Mouse (Mus musculus) neural tube, embryonic 12.5 days (tissue): ENCODE measurements around the gene Myo18b. TPM values are rescaled to one million over a fixed set of nuclear protein-coding genes. Genes with fewer than 3 reads are reported as not detected.

ENCODE experiments used
- ATAC-seq: fragments of 200-750 bp; cut with Nextera tagmentation; 2 replicates; pipeline ENCODE4 v1.8.0; 2017; ENCODE audit warnings: low read depth, mild to moderate bottlenecking, moderate TSS enrichment, moderate library complexity; ENCODE audit not compliant: low FRiP score
- H3K27ac ChIP-seq: fragments of 300-500 bp; sonication (generic); 2 replicates; pipeline ENCODE4 v1.5.1; 2016
- H3K27me3 ChIP-seq: fragments of 300-500 bp; sonication (generic); replicated peaks from 2 replicates; pipeline ENCODE4 v1.6.1; 2016; ENCODE audit warnings: mild to moderate bottlenecking
- H3K36me3 ChIP-seq: fragments of 300-500 bp; sonication (generic); 2 replicates; pipeline ENCODE4 v1.6.1; 2016; ENCODE audit warnings: mild to moderate bottlenecking
- H3K4me1 ChIP-seq: fragments of 300-500 bp; sonication (generic); 2 replicates; pipeline ENCODE4 v1.6.1; 2016
- H3K4me2 ChIP-seq: fragments of 300-500 bp; sonication (generic); replicated peaks from 2 replicates; pipeline ENCODE4 v1.6.1; 2016; ENCODE audit warnings: mild to moderate bottlenecking
- H3K4me3 ChIP-seq: fragments of 300-500 bp; sonication (generic); 2 replicates; pipeline ENCODE4 v1.5.1; 2016
- H3K9ac ChIP-seq: fragments of 300-500 bp; sonication (generic); 2 replicates; pipeline ENCODE4 v1.6.1; 2016; ENCODE audit warnings: mild to moderate bottlenecking
- H3K9me3 ChIP-seq: fragments of 300-500 bp; sonication (generic); 2 replicates; pipeline ENCODE4 v1.6.1; 2016; ENCODE audit warnings: mild to moderate bottlenecking
- WGBS: fragments of 180-500 bp; shearing (Covaris S2); methylation state at CpG from one replicate; pipeline ENCODE4 v1.1.7; 2016; 5-methylcytosine and 5-hydroxymethylcytosine counted together
- polyA plus RNA-seq: library from polyadenylated mRNA; unstranded; fragments of >200 nt; fragmentation: Nextera tagmentation; extraction: Ambion mirVana; gene quantifications from 2 replicates; pipeline ENCODE4 v1.2.1, GENCODE M21; 2016

Gene Myo18b
- polyA plus RNA-seq, 1 experiment from 2014 or later = 1.3 TPM

GRCm38 (mm10) chr5:112841850-112842249, 54.3 kb downstream of the Myo18b start:
- Histone ChIP-seq H3K9me3 (no peaks in the 10 kb centered on the region), H3K4me2 (no peak overlapping the region), H3K27me3 (no peaks in the 10 kb centered on the region), H3K4me3 (no peak overlapping the region), H3K4me1 (peaks cover 19% of the 10 kb centered on the region), H3K27ac (no peak overlapping the region), H3K9ac (no peak overlapping the region), H3K36me3 (no peaks in the 10 kb centered on the region)
- WGBS = 55% methylated on average over 6 of the region's 6 CpGs
- no peak for ATAC-seq

GRCm38 (mm10) chr5:112834896-112835295, 61.3 kb downstream of the Myo18b start:
- Histone ChIP-seq H3K27me3 (no peaks in the 10 kb centered on the region), H3K9me3 (no peaks in the 10 kb centered on the region), H3K27ac (no peak overlapping the region), H3K4me1 (no peaks in the 10 kb centered on the region), H3K4me2 (no peak overlapping the region), H3K9ac (no peak overlapping the region), H3K36me3 (no peaks in the 10 kb centered on the region), H3K4me3 (no peak overlapping the region)
- ATAC-seq = no peak

GRCm38 (mm10) chr5:112833866-112834265, 62.3 kb downstream of the Myo18b start:
- no peak for ATAC-seq
- 76% methylated on average over 11 of the region's 11 CpGs for WGBS
- H3K27ac ChIP-seq = no peak overlapping the region

GRCm38 (mm10) chr5:112825091-112825794, 70.9 kb downstream of the Myo18b start:
- H3K4me3 ChIP-seq = no peak overlapping the region
- 45% methylated on average over 12 of the region's 12 CpGs for WGBS
- H3K4me1 ChIP-seq = peaks cover 6% of the 10 kb centered on the region; the same call in 1 of the 2 replicates
- H3K9ac ChIP-seq = no peak overlapping the region
- no peak overlapping the region for H3K4me2 ChIP-seq
- H3K27ac ChIP-seq = no peak overlapping the region
- H3K27me3 ChIP-seq = peaks cover 3% of the 10 kb centered on the region; the same call in 1 of the 2 replicates
- ATAC-seq = peak; percentile 68; the same call in 1 of the 2 replicates
- no peaks in the 10 kb centered on the region for H3K9me3 ChIP-seq
- H3K36me3 ChIP-seq = no peaks in the 10 kb centered on the region

More at GRCm38 (mm10) chr5:112833866-112834265, 62.3 kb downstream of the Myo18b start:
- no peak overlapping the region for H3K4me2 ChIP-seq
- H3K4me3 ChIP-seq = no peak overlapping the region
- H3K9me3 ChIP-seq = no peaks in the 10 kb centered on the region
- no peaks in the 10 kb centered on the region for H3K27me3 ChIP-seq
- H3K36me3 ChIP-seq = no peaks in the 10 kb centered on the region
- H3K9ac ChIP-seq = no peak overlapping the region
- no peaks in the 10 kb centered on the region for H3K4me1 ChIP-seq

- Histone ChIP-seq H3K27me3 (peaks cover 3% of the 10 kb centered on the region; the same call in 1 of the 2 replicates), H3K4me1 (peaks cover 8% of the 10 kb centered on the region; the same call in 1 of the 2 replicates), H3K9ac (no peak overlapping the region), H3K4me3 (no peak overlapping the region), H3K9me3 (no peaks in the 10 kb centered on the region), H3K36me3 (no peaks in the 10 kb centered on the region), H3K4me2 (no peak overlapping the region), H3K27ac (no peak overlapping the region)
- 42% methylated on average over 13 of the region's 13 CpGs for WGBS
- ATAC-seq = no peak; the same call in 1 of the 2 replicates
Observed at GRCm38 (mm10) chr5:112824376-112824775, 71.8 kb downstream of the Myo18b start.

- H3K4me2 ChIP-seq = no peak overlapping the region
- no peak overlapping the region for H3K4me3 ChIP-seq
- H3K27ac ChIP-seq = no peak overlapping the region
- no peaks in the 10 kb centered on the region for H3K9me3 ChIP-seq
- WGBS = 63% methylated on average over 3 of the region's 3 CpGs
- H3K36me3 ChIP-seq = no peaks in the 10 kb centered on the region
- H3K9ac ChIP-seq = no peak overlapping the region
- peaks cover 8% of the 10 kb centered on the region; the same call in 1 of the 2 replicates for H3K4me1 ChIP-seq
- peaks cover 6% of the 10 kb centered on the region; the same call in 1 of the 2 replicates for H3K27me3 ChIP-seq
- ATAC-seq = no peak
Observed at GRCm38 (mm10) chr5:112822426-112822825, 73.7 kb downstream of the Myo18b start.

- no peaks in the 10 kb centered on the region for H3K9me3 ChIP-seq
- H3K4me3 ChIP-seq = no peak overlapping the region
- H3K4me2 ChIP-seq = no peak overlapping the region
- peaks cover 9% of the 10 kb centered on the region; the same call in 1 of the 2 replicates for H3K27me3 ChIP-seq
- WGBS = 76% methylated on average over 7 of the region's 7 CpGs
- H3K4me1 ChIP-seq = 0 out of 2 replicates have a peak, but pooled peaks cover under 1% of the 10 kb centered on the region
- no peak overlapping the region for H3K27ac ChIP-seq
- H3K9ac ChIP-seq = no peak overlapping the region
- no peaks in the 10 kb centered on the region for H3K36me3 ChIP-seq
- ATAC-seq = no peak
Observed at GRCm38 (mm10) chr5:112815051-112815450, 81.1 kb downstream of the Myo18b start.

GRCm38 (mm10) chr5:112807629-112808028, 88.5 kb downstream of the Myo18b start:
- 88% methylated on average over 4 of the region's 4 CpGs for WGBS
- Histone ChIP-seq H3K4me3 (no peak overlapping the region), H3K27ac (no peak overlapping the region), H3K9me3 (no peaks in the 10 kb centered on the region), H3K36me3 (no peaks in the 10 kb centered on the region), H3K9ac (no peak overlapping the region), H3K4me2 (no peak overlapping the region), H3K27me3 (no peaks in the 10 kb centered on the region), H3K4me1 (0 out of 2 replicates have a peak, but pooled peaks cover 6% of the 10 kb centered on the region)
- no peak for ATAC-seq

GRCm38 (mm10) chr5:112796086-112796485, 100.1 kb downstream of the Myo18b start:
- no peak overlapping the region for H3K27ac ChIP-seq
- no peak for ATAC-seq
- no peak overlapping the region for H3K4me2 ChIP-seq
- WGBS = 43% methylated on average over 7 of the region's 7 CpGs
- no peaks in the 10 kb centered on the region for H3K27me3 ChIP-seq
- H3K9ac ChIP-seq = no peak overlapping the region
- no peaks in the 10 kb centered on the region for H3K36me3 ChIP-seq
- no peak overlapping the region for H3K4me3 ChIP-seq
- H3K9me3 ChIP-seq = no peaks in the 10 kb centered on the region
- H3K4me1 ChIP-seq = 0 out of 2 replicates have a peak, but pooled peaks cover 3% of the 10 kb centered on the region

- Histone ChIP-seq H3K9me3 (no peaks in the 10 kb centered on the region), H3K9ac (no peak overlapping the region), H3K36me3 (no peaks in the 10 kb centered on the region), H3K4me2 (no peak overlapping the region), H3K27me3 (no peaks in the 10 kb centered on the region), H3K4me3 (no peak overlapping the region), H3K4me1 (0 out of 2 replicates have a peak, but pooled peaks cover 3% of the 10 kb centered on the region), H3K27ac (no peak overlapping the region)
- WGBS = 80% methylated on average over 15 of the region's 15 CpGs
- no peak for ATAC-seq
Observed at GRCm38 (mm10) chr5:112791792-112792780, 104.1 kb downstream of the Myo18b start.

- Histone ChIP-seq H3K4me2 (no peak overlapping the region), H3K9me3 (no peaks in the 10 kb centered on the region), H3K36me3 (no peaks in the 10 kb centered on the region), H3K27me3 (no peaks in the 10 kb centered on the region), H3K27ac (no peak overlapping the region), H3K4me1 (no peaks in the 10 kb centered on the region), H3K4me3 (no peak overlapping the region), H3K9ac (no peak overlapping the region)
- no peak for ATAC-seq
- WGBS = 75% methylated on average over 4 of the region's 4 CpGs
Observed at GRCm38 (mm10) chr5:112790376-112791111, 105.6 kb downstream of the Myo18b start.
